Mouse (Mus musculus) adrenal gland, adult 2 months (tissue): ENCODE results near the gene Gm20388. TPM values are rescaled to one million over a fixed set of nuclear protein-coding genes. Genes with fewer than 3 reads are reported as not detected.

Experiments
- DNase-seq: peaks from one replicate; pipeline ENCODE4 v3.0.0; 2021
- polyA plus RNA-seq: library from polyadenylated mRNA; depleted of rRNA; stranded (reverse); fragments of >200 nt; gene quantifications from 2 replicates; pipeline ENCODE4 v1.2.3, GENCODE M21; 2012
- total RNA-seq, 2 experiments: library from RNA; stranded (reverse); gene quantifications; 2 replicates each; pipeline ENCODE4 v1.2.3; 2021

Gene Gm20388
- total and polyA plus RNA-seq, 3 experiments = 5.9 to 50.1 (median 9.9) TPM

DNA sequence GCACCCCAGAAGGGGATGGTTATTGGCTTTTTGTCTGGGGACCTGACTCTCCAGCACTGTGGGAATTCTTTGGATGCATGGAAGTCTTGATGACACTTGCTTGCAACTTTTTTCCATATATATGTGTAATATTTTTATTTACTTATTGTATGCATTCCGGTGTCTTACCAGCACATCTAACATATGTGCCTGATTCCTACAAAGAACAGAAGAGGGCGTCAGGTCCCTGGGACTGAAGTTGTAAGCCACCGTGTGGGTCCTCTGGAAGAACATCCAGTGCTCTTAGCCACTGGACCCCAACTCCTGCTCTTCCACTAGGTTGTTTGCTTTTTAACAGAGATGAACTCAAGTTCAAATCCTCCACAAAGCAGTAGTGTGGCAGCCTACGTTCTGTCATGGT is 459.8 kb downstream of the Gm20388 start:
- DNase-seq = no peak

DNA sequence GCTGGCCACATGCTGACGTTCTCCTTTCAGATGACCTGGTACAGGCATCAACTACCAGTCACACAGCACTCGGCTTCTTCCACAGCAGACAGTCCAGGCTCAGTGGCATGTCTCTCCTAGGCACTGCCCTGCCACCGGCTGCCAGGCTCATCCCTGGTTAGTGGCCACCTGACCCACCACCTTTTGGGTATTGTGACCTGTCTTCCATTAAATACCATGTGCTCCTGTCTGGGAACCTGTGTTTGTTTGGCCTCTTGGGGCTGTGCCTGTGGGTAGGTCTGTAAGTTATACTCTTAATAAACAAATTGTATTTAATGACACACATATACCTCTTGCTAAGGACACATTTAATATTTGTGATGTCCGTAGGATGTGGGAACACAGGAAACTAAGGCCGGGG is 460.5 kb downstream of the Gm20388 start:
- no peak for DNase-seq

DNA sequence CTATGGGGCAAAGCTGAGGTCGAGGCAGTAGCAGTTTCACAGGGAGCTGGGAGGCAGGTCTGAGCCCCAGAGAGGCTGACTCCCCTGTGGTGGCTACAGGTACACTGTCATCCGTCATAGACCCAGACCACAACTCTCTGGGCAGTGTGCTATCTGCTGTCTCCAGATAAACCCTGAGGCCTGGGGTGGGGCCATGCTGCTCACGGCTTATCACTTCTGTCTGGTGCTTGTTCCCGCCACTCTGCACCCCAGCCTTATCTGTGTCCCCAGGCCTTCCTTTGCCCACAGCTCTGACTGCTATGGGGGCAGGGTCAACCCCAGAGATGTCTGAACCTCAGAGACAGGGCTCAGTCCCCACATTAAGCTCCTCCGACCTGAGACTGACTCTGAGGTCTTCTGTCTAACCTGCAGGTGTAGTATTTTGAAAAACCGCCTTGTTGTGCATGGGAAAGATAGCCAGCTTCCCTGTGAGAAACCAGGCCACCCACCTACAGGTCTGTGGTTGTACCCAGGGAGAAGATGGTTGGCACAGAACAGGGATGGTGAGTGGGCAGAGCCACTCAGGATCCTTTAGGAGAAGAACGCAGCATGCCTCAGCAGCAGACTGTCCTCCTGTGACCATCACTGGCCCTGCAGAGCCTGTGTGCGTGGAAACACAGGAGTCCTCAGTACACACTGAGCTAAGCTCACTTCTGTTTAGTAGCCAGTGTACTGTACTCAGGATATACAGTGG is 461.2 kb downstream of the Gm20388 start:
- DNase-seq = no peak

DNA sequence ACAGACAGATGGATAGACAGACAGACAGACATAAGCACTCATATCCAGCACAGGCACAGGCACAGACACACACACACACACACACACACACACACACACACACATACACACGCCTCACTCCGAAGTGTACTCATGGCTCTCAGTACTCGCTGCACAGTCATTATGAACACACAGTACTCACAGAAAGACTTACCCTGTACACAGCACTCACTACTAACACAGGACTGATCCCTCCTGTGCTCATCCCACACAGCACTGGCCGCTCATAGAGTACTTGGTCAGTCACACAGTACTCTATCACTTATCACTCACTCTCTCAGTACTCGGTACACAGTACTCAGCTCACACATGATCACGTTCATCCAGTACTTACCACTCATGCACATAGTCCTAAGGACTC is 462.0 kb downstream of the Gm20388 start:
- no peak for DNase-seq

DNA sequence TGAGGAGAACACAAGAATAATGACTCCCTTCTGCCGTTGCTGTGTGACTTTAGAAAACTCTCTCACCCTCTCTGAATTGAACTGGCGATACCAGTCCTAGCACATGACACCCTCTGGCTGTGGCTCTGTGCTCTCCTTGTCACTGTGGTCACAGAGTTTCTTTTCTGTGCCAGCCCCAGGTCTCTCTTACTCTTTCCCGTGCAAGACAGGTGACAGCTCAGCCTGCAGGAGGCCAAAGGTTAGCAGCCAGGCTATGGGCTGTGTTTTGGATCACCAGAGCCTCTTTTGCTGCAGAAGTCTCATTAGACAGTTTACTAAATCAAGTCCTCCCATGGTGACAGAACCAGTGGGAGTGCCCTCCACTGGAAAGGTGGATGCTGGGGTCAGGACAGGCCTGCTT is 463.0 kb downstream of the Gm20388 start:
- DNase-seq = no peak

DNA sequence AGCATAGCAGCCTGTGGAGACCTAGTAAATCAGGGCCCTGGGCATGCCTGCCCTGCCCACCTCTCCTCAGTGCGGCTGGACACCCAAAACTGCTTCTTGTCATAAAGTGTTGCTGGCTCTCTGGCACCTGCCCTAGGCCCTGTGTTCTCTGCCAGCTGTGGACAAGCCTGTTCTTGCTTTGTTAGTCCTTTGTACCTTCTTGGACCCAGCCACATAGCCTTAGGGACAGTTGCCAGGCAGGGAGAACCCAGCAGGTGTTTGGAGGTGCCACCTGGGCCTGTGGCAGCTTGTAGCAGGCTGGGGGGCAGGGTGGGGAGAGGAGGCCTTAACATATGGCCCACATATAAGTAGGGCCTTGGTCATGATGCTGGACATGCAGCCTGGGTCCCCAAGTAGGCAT is 463.4 kb downstream of the Gm20388 start:
- DNase-seq = no peak

DNA sequence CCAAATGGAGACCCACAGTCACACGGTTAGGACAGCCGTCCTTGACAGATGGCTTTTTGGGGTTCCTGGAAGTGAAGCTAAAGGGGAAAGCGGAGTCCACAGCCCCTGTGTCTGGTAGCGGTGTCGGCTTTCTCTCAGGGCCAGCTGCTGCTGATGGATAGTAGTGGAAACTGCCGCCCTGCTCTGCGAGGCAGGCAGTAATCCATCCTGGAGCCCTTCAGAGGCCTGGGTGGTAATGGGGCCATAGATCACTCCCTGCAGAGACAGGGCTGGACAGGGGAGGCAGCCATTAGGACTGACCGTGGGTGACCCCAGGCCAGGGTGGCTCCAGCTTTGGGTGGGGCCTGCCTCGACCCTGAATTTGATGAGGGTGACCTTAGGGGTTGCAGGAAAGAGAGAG is 463.9 kb downstream of the Gm20388 start:
- DNase-seq = peak; percentile 60

DNA sequence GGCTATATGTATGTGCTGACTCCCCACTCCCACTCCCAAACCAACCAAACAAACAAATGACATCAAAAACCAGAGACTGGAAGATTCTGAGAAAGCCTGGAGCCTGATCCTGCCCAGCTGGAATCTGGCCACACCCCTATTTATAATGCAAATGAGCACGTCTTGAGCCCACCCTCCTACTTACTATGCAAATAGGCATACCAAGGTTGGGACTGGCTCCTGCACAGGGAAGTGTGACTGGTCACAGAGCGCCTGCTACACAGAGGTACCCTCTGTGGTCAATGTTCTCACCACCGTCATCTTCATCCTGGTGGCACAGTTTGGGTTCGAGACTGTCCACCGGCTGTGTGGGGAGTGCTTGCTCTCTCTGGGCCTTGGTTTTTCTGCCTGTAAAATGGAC is 464.5 kb downstream of the Gm20388 start:
- DNase-seq = no peak

DNA sequence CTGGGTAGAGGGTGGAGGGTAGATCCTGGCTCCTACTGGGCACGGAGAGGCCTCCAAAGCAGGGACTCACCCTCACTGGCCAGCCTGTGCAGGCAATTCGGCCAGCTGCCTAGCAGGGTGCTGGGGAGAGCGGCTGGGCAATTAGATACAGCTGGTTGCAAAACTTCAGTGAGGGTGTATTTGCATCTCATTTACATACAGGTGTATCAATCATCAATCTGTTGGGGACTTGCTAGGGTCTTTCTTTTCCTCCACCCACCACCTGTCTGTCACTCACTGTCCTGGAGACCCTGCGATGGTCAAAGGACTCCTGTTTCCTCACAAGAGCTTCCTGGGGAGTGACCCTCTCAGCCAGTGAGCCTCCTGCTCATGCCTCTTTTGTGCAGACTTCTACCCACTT is 465.6 kb downstream of the Gm20388 start:
- no peak for DNase-seq

DNA sequence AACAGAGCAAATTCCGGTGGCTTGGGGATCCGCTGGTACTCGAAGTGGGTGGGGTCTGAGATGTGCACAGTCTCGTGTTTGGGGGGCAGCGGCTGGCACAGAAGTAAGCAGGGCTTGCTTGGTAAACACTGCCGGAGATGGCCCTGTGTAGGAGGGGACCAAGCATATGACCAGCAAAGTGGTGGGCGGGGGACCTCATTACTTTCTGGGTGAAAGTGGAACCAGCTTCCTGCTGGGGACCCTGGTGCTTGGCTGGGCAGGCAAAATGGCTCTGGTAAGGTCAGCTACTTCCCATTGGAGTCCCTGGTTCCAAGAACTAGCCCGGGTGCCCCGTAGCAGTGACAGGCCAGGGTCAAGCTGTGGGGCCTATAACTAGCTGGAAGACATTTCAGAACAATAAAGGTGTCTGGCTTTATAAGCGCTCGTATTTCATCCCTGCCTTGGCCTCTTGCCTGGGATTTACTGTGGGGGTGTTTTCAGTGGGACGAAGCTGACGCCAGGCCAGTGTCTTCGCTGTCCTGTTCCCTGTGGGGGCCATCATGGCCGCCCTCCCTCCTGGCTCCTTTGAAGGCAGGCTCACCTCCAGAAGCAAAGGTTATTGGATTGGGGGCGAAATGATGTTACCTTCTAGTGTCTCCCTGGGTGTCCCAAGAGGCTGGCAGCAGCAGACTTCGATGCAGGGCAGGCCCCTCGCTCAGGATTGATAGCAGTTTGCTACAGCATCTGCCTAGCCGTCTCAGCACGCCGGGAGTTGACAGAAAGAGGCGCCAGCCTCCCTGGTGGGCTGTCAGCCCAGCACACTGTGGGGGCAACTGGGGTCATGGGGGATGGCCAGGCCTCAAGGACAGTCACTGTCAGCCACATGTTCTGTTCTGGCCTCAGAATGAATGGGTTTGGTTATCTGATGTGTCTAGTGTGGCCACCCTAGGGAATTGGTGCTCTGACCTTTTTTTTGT is 466.5 kb downstream of the Gm20388 start:
- peak; percentile 24 for DNase-seq

DNA sequence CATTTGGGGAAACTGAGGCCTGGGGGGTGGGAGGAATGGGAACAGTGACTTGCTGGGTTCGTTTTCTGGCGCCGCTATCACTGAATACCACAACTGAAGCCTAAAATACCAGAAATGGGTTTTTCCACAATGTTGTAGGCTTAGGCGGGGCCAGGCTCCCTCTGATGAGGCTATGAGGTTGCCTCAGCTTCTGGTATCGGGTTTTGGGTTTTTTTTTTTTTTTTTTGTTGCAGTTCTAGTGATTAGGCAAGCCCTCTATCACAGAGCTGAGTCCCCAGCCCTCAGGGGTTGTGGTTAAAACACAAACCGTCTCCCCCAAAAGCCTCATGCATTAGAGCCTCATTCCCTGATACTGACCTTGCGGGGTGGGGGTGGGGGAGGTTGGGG is 467.2 kb downstream of the Gm20388 start:
- no peak for DNase-seq

DNA sequence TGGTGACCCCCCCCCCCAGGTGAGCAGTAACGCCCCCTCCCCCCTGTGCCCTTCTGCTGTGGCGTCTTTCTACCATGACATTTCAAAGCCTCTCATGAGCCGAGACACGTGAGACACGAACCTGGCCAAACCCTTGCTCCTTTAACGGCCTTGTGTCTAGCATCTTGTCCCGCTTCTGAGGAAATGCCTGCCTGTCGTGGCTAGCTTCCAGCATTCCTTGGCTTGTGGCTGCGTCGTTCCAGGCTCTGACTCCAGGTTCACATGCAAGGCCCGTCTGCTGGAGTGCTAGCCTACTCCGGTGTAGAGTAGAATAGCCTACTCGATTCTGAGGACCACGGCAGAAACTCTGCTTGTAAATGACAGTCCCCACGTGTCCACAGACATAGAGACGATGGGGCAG is 467.7 kb downstream of the Gm20388 start:
- DNase-seq = peak; percentile 78

DNA sequence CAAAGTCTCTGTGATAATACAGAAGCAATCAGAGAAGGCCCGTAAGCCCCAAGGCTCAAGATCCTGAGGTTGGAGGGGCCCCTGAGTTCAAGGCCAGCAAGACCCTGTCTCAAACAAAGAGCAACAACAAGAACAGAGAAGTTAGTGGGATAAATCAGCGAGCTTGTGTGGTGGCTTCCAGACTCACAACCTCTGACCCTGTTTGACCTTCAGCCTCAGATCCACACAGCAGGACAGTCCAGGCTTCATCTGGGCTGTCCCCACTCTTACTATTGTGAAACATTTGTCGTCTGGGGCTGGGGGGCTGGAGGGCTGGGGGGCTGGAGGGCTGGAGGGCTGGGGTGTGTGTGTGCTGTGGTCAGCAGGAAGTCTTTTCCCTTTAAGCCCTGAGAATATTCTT is 468.4 kb downstream of the Gm20388 start:
- no peak for DNase-seq

DNA sequence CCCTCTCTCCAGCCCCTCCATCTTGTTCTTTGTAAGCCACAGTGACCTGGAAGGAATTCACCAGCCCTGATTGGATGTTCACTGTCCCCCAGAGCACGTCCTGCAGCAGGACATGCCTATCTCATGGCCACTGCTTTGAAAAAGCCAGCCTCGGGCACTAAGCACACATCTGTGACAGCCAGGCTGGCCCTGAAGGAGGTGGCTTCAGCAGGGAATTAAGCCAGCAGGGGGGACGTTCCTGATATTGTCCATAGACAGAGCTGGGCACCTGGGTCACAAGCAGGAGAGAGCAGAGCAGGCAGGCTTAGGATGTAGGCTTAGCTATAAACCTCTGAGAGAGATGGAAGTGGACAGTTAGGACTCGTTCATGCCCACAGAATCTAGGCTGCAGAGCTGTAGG is 471.2 kb downstream of the Gm20388 start:
- DNase-seq = no peak

DNA sequence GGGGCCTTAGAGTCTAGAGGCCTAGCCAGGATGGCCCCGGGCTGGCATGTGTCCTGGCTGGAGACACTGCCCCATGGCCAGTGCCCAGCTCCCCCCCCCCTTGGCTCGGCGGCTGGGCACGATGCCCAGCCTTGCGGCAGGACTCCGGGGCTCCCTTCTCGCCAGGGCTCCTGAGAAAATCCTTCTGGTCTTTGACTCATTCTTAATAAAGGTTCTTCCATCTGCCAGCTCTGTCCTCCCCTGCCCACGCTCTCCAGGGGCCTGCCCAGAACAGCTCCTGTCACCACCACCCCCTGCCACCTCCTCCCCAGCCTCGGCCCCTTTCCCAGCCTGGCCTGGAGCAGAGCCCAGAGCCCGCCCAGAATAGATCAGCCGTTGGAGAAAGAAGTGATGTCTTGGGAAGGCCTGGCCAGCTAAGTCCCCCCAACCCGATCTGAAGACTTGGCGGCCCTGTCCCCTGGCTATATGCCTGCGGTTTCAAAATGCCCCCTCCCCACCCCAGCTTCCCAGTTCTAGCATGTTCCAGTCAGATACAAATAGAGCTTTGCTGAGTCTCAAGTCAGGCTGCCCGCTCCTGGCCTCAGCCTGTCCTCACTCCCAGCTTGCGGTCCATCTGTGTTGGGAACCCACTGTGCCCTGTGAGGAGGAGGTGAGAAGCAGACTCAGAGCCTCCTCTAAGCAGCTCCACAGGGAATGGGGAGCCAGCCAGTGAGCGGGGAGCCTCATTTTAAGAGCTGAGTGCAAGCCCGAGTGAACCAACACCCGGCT is 472.0 kb downstream of the Gm20388 start:
- peak; percentile 90 for DNase-seq

DNA sequence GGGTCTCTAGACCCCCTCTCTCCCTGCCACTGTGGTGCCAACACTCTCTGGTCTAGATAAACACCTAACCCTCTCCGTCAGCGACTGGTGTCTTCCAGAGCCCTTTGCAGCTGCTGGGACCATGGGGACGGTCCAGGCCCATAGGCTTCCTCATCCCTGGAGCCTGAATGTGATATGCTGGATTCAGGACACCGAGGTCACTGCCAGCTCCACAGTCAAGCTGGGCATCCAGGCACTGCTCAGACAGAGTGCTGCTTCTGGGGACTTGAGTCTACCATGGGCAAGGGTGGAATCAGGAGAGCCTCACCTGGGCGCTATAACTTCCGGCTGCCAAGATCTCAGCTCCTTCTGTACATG is 472.5 kb downstream of the Gm20388 start:
- no peak for DNase-seq

DNA sequence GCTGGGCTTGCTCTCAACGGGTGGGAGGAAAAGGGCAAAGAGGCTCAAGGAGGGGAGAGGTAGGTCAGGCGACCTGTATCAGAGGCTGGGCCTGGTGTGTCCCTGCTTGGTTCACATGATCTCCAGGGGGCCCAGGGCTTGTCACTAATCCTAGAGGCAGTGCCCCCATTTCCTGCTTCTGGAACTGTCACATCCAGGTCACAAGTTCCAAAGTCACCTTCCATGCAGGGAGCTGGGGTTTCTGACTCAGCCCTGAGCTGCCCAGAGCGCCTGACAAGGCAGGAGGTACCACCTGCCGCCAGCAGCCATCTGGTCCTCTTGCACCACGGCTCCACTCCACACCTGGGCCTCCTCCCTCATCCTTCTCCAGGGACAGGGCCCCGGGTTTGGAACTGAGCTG is 473.1 kb downstream of the Gm20388 start:
- no peak for DNase-seq

DNA sequence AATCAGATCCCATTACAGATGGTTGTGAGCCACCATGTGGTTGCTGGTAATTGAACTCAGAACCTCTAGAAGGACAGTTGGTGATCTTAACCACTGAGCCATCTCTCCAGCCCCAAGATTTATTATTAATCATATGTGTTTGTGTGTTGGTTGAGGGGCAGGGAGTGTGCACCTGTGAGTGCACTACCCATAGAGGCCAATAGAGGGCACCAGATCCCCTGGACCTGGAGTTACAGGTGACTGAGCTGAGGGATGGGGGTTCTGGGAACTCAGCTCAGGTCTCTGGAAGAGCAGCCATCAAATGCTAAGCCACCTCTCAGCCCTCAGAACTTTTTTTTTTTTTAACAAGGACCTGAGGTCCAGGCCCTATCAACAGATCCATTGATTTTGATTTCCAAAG is 474.1 kb downstream of the Gm20388 start:
- no peak for DNase-seq

DNA sequence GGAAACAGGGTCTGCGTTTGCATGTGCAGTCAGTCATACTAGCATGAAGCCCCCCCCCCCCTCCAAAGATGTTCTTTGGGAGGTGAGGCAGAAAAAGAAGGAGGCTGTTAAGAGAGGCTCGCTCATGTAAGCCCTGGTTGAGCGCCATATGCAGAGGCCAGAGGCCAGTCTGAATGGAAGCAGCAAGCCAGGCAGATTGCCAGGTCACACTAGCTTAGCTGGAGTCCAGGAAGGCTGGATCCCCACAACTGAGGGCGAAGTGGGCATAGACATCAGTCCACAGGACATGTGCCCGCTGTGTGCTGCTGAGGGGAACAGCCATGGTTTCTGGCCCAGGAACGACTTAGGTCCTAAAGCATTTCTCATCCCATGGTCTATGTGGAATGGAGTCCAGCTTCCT is 477.6 kb downstream of the Gm20388 start:
- no peak for DNase-seq

DNA sequence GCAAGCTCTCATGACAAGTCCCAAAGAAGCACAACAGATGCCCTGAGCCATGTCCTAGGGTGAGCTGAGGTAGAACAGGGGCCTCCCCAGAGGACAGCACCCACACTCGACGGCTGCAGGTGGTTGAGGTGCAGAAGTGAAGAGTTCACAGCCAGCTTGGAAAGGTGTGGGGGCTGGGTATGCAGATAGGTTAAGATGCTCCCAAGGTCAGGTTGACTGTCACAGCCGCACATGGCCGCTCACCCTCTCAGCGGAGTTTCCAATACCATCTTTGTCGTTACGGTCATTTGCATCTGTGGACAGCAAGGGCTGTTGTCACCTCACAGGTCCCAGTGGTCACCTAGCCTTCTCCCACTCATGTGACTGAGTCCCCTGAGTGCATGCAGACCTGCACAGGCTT is 480.0 kb downstream of the Gm20388 start:
- no peak for DNase-seq

DNA sequence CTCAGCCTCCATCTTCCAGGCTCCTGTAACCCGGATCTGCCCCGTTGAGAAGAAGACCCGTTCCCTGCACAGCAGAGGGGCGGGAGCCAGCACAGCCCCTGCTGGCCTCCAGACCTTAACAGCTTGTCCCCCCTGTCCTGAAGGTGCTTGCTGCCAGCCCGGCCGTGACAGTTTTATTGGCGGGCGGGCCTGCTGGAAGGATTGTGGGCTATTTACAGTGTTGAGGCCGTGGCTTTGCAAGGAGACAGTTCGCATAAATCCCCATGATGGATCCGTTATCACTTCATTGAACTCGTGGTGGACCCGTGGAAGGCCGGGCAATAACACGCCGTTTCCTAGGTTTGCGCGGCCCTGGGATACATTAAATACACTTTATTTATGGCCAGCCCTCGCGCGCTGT is 481.2 kb downstream of the Gm20388 start:
- DNase-seq = no peak

DNA sequence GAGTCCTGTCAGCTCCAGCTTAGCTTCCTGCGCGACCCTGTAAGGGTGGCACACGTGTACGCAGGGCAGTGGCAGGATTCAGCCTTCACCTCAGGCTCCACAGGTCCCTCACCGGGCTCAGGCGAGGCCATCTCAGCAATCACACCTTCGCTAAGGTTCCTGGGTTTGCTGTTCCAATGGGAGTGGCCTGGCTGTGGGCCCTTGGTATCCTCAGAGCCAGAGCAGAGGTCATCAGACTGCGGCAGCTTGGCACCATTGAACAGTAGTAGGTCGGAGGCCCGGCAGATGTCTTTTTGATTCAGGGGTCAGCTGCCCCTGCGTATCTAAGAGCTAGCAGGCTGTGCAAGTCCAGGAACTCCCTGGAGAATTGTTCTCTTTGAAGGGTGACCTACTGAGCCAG is 482.4 kb downstream of the Gm20388 start:
- DNase-seq = no peak

DNA sequence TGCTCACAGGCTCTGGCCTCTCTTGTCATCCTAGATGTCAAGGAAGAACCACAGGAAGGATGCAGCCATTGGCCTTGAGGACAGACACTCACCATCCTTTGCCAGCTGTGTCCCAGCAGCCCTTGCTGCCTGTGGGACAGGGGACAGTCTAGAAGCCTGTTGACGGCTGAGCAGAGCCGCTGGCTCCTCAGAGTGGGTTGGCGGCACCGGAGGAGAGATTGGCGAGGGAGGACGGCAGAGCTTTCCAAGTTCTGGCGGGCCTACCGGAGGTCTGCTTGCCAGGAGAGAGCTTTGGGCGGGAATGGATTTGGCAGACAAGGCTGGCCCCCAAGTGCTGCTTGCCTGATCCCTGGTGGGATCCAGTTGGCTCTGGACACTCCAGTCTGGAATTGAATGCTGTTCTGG is 483.2 kb downstream of the Gm20388 start:
- peak; percentile 41 for DNase-seq
